Mouse (Mus musculus): Measurements from ENCODE around the gene Ren1. TPM values are rescaled to one million over a fixed set of nuclear protein-coding genes. Genes with fewer than 3 reads are reported as not detected.

The Ren1 gene
- not detected for polyA plus RNA-seq (2017; shearing (Covaris generic))

GRCm38 (mm10) chr1:133350210-133350609 lies at the start of gene Ren1:
Ren1 (plus strand) TSS chr1:133350510.

DNA sequence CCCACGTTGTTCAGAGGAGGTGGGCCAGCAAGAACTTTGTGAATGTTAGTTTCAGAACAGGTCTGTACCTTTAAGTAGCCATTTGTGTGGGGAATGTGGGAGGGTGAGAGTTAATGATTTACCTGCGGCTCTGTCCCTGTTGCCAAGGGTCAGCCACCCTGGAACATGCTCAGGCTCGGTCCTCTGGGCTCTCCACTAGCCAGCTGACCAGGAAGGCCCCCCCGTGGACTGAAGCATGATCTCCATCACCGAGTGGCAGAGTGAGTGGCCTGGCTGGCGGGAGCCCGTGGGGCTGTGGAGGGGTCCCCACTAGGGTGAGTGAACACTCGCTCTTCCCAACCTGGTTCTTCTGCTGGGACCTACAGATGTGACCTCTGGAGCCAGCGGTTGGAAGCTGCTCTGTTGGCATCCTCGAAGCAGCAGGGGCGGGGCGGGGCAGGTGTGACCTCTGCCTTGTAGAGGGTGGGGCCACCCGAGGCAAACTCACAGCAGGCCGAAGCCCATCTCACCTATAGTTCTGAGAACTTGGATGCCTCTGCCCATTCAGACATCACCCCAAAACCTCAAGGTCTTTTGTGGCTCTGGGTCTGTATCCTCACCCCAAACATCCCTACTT lies 40.5 kb upstream of the Ren1 start, which contains the start of gene Golt1a:
Gene Golt1a, plus strand, starts transcription at position 149 of the 616 bp plus-strand sequence.

GRCm38 (mm10) chr1:133321267-133321925 lies 28.9 kb upstream of the Ren1 start, which contains the start of gene Kiss1:
Kiss1 (plus strand) TSS chr1:133321875.

DNA sequence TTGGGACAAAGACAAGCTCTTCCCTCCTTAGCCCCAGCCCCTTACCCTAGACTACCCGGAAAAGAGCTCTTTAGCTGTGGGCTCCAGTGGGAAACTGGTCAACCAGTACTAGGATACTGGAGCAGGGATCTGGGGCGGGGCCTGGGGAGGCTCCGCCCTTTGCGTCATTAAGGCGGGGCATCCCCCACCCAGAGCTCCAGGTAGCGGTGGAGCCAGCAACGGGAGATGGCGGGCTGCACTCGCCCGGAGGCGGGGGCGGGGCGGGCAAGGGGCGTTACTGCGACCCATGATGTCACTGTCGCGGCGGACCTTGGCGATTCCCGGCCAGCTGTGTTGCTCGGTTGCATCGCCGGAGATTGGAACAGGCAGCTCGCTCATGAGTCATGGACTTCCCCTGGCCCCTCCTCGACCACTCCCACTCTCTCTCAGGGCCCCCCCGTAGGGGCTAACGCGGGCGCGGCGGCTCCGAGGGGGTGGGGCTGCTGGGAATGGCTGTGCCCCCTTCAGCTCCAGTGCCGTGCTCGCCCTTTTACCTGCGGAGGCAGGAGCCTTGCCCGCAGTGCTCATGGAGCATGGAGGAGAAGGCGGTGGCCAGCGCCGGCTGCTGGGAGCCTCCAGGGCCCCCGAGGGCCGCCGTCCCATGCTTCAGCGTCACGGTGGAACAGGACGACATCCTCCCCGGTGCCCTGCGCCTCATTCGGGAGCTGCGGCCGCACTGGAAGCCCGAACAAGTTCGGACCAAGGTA lies 13.1 kb downstream of the Ren1 start, which contains the start of gene Etnk2:
Gene Etnk2, plus strand, starts transcription at position 297 of the 746 bp plus-strand sequence.

Other genes with a start within 250 kb of the Ren1 start
- gene Ppp1r15b, start 219.4 kb upstream of the Ren1 start, polyA plus RNA-seq (2017; shearing (Covaris generic)): 72.9 TPM
- gene Plekha6, start 186.3 kb upstream of the Ren1 start, polyA plus RNA-seq (2017; shearing (Covaris generic)): 3.6 TPM
- not detected for gene Golt1a, start 40.7 kb upstream of the Ren1 start, polyA plus RNA-seq (2017; shearing (Covaris generic))
- gene Kiss1, start 28.6 kb upstream of the Ren1 start, polyA plus RNA-seq (2017; shearing (Covaris generic)): not detected
- gene Etnk2, start 13.1 kb downstream of the Ren1 start, polyA plus RNA-seq (2017; shearing (Covaris generic)): not detected
- not detected for gene Sox13, start 73.9 kb downstream of the Ren1 start, polyA plus RNA-seq (2017; shearing (Covaris generic))

Data from effector memory CD4-positive, alpha-beta T cell, adult 7 months (primary cell).